Mouse (Mus musculus) neutrophil, adult 59 days (primary cell): Measurements from ENCODE around the gene Nog. TPM values are rescaled to one million over a fixed set of nuclear protein-coding genes. Genes with fewer than 3 reads are reported as not detected.

Source experiments
- total RNA-seq, 2 experiments: library from RNA; stranded (reverse); gene quantifications; 1 replicate in 1 of 2; 2 replicates in 1 of 2; pipeline ENCODE4 v1.2.4; 2023

Gene Nog
- not detected for total RNA-seq

GRCm38 (mm10) chr11:89302056-89302815 lies at the start of gene Nog:
Nog (minus strand) TSS chr11:89302332.

Other genes with a start within 250 kb of the Nog start
- 1 to 10 TPM; 1.3 to 1.5 TPM for gene Dgke, start 235.5 kb downstream of the Nog start, total RNA-seq
- not detected for gene Gm525, start 228.5 kb downstream of the Nog start, total RNA-seq